Mouse (Mus musculus) midbrain, embryonic 14.5 days (tissue): ENCODE results near the gene Ppp1r12a. TPM values are rescaled to one million over a fixed set of nuclear protein-coding genes. Genes with fewer than 3 reads are reported as not detected.

ENCODE experiments used
- ATAC-seq: fragments of 200-750 bp; cut with Nextera tagmentation; 2 replicates; pipeline ENCODE4 v1.8.0; 2017; ENCODE audit warnings: moderate number of reproducible peaks, moderate library complexity; ENCODE audit not compliant: low FRiP score, low TSS enrichment
- DNase-seq: peaks from one replicate; pipeline ENCODE4 v3.0.0-alpha.2; 2015
- H3K27ac ChIP-seq: fragments of 300-500 bp; sonication (generic); replicated peaks from 2 replicates; pipeline ENCODE4 v1.5.1; 2014; ENCODE audit warnings: mild to moderate bottlenecking, low read depth, low read length, moderate library complexity
- H3K27me3 ChIP-seq: fragments of 300-500 bp; sonication (generic); 2 replicates; pipeline ENCODE4 v1.6.1; 2014; ENCODE audit warnings: low read length, control low read depth, mixed read lengths; ENCODE audit not compliant: control insufficient read depth, insufficient read depth
- H3K36me3 ChIP-seq: fragments of 300-500 bp; sonication (generic); 2 replicates; pipeline ENCODE4 v1.6.1; 2014; ENCODE audit warnings: low read length, control low read depth; ENCODE audit not compliant: control insufficient read depth, insufficient read depth
- H3K4me1 ChIP-seq: fragments of 300-500 bp; sonication (generic); 2 replicates; pipeline ENCODE4 v1.6.1; 2014; ENCODE audit warnings: mild to moderate bottlenecking, antibody characterized with exemption, low read length, control low read depth; ENCODE audit not compliant: control insufficient read depth, insufficient read depth
- H3K4me2 ChIP-seq: fragments of 300-500 bp; sonication (generic); 2 replicates; pipeline ENCODE4 v1.6.1; 2014; ENCODE audit warnings: mild to moderate bottlenecking, low read length, moderate library complexity
- H3K4me3 ChIP-seq: fragments of 300-500 bp; sonication (generic); replicated peaks from 2 replicates; pipeline ENCODE4 v1.5.1; 2014; ENCODE audit warnings: low read depth, low read length
- H3K9ac ChIP-seq: fragments of 300-500 bp; sonication (generic); replicated peaks from 2 replicates; pipeline ENCODE4 v1.6.1; 2014; ENCODE audit warnings: mild to moderate bottlenecking, low read length, moderate library complexity
- H3K9me3 ChIP-seq: fragments of 300-500 bp; sonication (generic); 2 replicates; pipeline ENCODE4 v1.6.1; 2016; ENCODE audit warnings: low read length, control low read depth, mixed read lengths; ENCODE audit not compliant: control insufficient read depth
- WGBS: fragments of 180-500 bp; shearing (Covaris S2); extraction: QIAGEN DNeasy Blood & Tissue Kit; methylation state at CpG from one replicate; pipeline ENCODE4 v1.1.7; 2014; 5-methylcytosine and 5-hydroxymethylcytosine counted together
- polyA plus RNA-seq: library from polyadenylated mRNA; unstranded; fragments of >200 nt; fragmentation: Nextera tagmentation; extraction: Ambion mirVana; gene quantifications from 2 replicates; pipeline ENCODE4 v1.2.1, GENCODE M21; 2014

Ppp1r12a gene
- polyA plus RNA-seq, 1 experiment from 2014 or later: 76.2 TPM

DNA sequence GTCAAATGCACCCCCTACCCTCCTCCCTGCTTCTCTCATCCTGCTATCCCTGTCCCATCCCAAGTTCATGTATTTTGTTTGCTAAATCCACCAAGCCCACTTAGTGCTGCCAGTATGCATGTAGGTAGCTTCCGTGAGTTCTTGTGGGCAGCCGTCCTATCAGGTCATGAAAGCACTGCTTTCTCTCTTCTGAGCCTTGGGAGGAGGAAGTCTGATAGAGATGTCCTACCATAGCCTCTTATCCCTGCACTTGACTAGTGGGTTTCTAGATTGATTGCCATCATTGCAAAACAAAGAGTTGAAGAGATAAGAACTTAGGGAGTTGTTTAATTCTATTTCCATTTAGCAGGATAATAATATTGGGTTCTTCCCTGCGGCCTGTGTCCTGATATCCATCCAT, 9.6 kb downstream of the Ppp1r12a start:
- H3K9ac ChIP-seq: no peak overlapping the region
- H3K4me2 ChIP-seq: no peak overlapping the region
- DNase-seq (no peak), ATAC-seq (no peak)
- no peaks in the 10 kb centered on the region for H3K27me3 ChIP-seq
- H3K36me3 ChIP-seq: no peaks in the 10 kb centered on the region
- H3K4me3 ChIP-seq: no peak overlapping the region
- H3K9me3 ChIP-seq: no peaks in the 10 kb centered on the region
- H3K27ac ChIP-seq: no peak overlapping the region
- H3K4me1 ChIP-seq: 0 out of 2 replicates have a peak, but pooled peaks cover 3% of the 10 kb centered on the region
- WGBS: 86% methylated on average over 3 of the region's 3 CpGs

GRCm38 (mm10) chr10:108172817-108173563, 11.0 kb downstream of the Ppp1r12a start:
- H3K9ac ChIP-seq: no peak overlapping the region
- H3K36me3 ChIP-seq: no peaks in the 10 kb centered on the region
- ATAC-seq (no peak), DNase-seq (no peak)
- H3K27ac ChIP-seq: no peak overlapping the region
- no peaks in the 10 kb centered on the region for H3K9me3 ChIP-seq
- no peaks in the 10 kb centered on the region for H3K27me3 ChIP-seq
- H3K4me1 ChIP-seq: 0 out of 2 replicates have a peak, but pooled peaks cover 3% of the 10 kb centered on the region
- H3K4me3 ChIP-seq: no peak overlapping the region
- no peak overlapping the region for H3K4me2 ChIP-seq
- 79% methylated on average over 6 of the region's 6 CpGs for WGBS

DNA sequence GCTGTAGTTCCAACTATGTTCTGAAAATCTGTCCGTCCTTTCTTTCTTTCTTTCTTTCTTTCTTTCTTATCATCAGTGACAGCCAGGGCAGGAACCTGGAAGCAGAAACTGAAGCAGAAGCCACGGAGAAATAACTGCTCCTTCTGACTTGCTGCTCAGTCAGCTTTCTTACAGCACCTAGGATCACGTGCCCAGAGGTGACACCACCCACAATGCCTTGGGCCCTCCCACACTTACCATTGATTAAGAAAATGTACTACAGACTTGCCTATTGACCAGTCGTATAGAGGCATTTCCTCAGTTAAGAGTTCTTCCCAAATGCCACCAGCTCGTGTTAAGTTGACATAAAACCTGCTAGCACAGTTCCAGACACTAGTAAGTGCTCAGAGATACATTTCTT, 12.1 kb downstream of the Ppp1r12a start:
- Histone ChIP-seq H3K9ac (no peak overlapping the region), H3K36me3 (no peaks in the 10 kb centered on the region), H3K27me3 (no peaks in the 10 kb centered on the region), H3K27ac (no peak overlapping the region), H3K4me2 (no peak overlapping the region), H3K9me3 (no peaks in the 10 kb centered on the region), H3K4me1 (0 out of 2 replicates have a peak, but pooled peaks cover 3% of the 10 kb centered on the region), H3K4me3 (no peak overlapping the region)
- ATAC-seq (no peak), DNase-seq (no peak)
- WGBS: 92% methylated on average over 5 of the region's 5 CpGs

DNA sequence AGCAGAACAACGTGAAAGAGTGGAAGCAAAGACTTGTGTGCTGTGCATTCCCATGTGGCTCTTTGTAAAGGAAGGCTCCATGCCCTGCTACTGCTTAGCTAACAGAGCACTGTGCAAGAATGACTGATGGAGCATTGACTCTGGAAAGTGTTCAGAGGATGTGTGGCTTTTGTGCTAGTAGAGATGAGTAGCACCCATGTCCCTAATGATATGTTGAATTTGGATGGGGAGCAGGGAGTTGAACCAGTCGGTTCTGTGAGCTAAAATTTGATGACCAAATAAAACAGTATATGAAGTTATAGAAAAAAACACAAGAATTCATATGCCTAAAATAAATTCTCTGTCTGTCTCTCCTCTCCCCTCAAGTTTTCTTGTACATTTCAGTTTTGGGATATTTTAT, 13.9 kb downstream of the Ppp1r12a start:
- no peak overlapping the region for H3K4me2 ChIP-seq
- H3K4me1 ChIP-seq: 0 out of 2 replicates have a peak, but pooled peaks cover 3% of the 10 kb centered on the region
- 83% methylated on average over 2 of the region's 2 CpGs for WGBS
- ATAC-seq (no peak), DNase-seq (no peak)
- H3K27ac ChIP-seq: no peak overlapping the region
- H3K9ac ChIP-seq: no peak overlapping the region
- H3K36me3 ChIP-seq: no peaks in the 10 kb centered on the region
- H3K9me3 ChIP-seq: no peaks in the 10 kb centered on the region
- no peak overlapping the region for H3K4me3 ChIP-seq
- no peaks in the 10 kb centered on the region for H3K27me3 ChIP-seq

- Histone ChIP-seq H3K27ac (no peak overlapping the region), H3K27me3 (no peaks in the 10 kb centered on the region), H3K9ac (no peak overlapping the region), H3K4me2 (no peak overlapping the region), H3K4me1 (peaks cover 4% of the 10 kb centered on the region; the same call in 1 of the 2 replicates), H3K36me3 (no peaks in the 10 kb centered on the region), H3K9me3 (no peaks in the 10 kb centered on the region), H3K4me3 (no peak overlapping the region)
- no peak for ATAC-seq
- WGBS: 91% methylated on average over 6 of the region's 6 CpGs
- DNase-seq: no peak
These were observed 16.4 kb downstream of the Ppp1r12a start for GRCm38 (mm10) chr10:108178285-108178848.

- H3K4me1 ChIP-seq: peaks cover 4% of the 10 kb centered on the region; the same call in 1 of the 2 replicates
- H3K36me3 ChIP-seq: no peaks in the 10 kb centered on the region
- H3K27me3 ChIP-seq: no peaks in the 10 kb centered on the region
- no peak overlapping the region for H3K4me2 ChIP-seq
- no peak overlapping the region for H3K9ac ChIP-seq
- no peaks in the 10 kb centered on the region for H3K9me3 ChIP-seq
- ATAC-seq (no peak), DNase-seq (no peak)
- 58% methylated on average over 3 of the region's 3 CpGs for WGBS
- no peak overlapping the region for H3K4me3 ChIP-seq
- H3K27ac ChIP-seq: no peak overlapping the region
These were observed 17.4 kb downstream of the Ppp1r12a start for GRCm38 (mm10) chr10:108179404-108179803.

- WGBS: 90% methylated on average over 2 of the region's 2 CpGs
- DNase-seq: no peak
These were observed 18.3 kb downstream of the Ppp1r12a start for GRCm38 (mm10) chr10:108180313-108180712.

GRCm38 (mm10) chr10:108181893-108182292, 19.9 kb downstream of the Ppp1r12a start:
- H3K9ac ChIP-seq: no peak overlapping the region
- peaks cover 4% of the 10 kb centered on the region; the same call in 1 of the 2 replicates for H3K4me1 ChIP-seq
- H3K36me3 ChIP-seq: no peaks in the 10 kb centered on the region
- H3K4me2 ChIP-seq: no peak overlapping the region
- H3K27me3 ChIP-seq: no peaks in the 10 kb centered on the region
- no peak overlapping the region for H3K27ac ChIP-seq
- no peak overlapping the region for H3K4me3 ChIP-seq
- WGBS: 71% methylated on average over 3 of the region's 3 CpGs
- H3K9me3 ChIP-seq: no peaks in the 10 kb centered on the region
- DNase-seq (peak; percentile 11), ATAC-seq (no peak)

More at GRCm38 (mm10) chr10:108180313-108180712, 18.3 kb downstream of the Ppp1r12a start:
- no peak for ATAC-seq
- Histone ChIP-seq H3K36me3 (no peaks in the 10 kb centered on the region), H3K27me3 (no peaks in the 10 kb centered on the region), H3K27ac (no peak overlapping the region), H3K4me1 (peaks cover 4% of the 10 kb centered on the region; the same call in 1 of the 2 replicates), H3K4me2 (no peak overlapping the region), H3K9me3 (no peaks in the 10 kb centered on the region), H3K9ac (no peak overlapping the region), H3K4me3 (no peak overlapping the region)

- WGBS: 78% methylated on average over 4 of the region's 4 CpGs
- Histone ChIP-seq H3K4me2 (no peak overlapping the region), H3K27me3 (no peaks in the 10 kb centered on the region), H3K9ac (no peak overlapping the region), H3K9me3 (no peaks in the 10 kb centered on the region), H3K36me3 (no peaks in the 10 kb centered on the region), H3K27ac (no peak overlapping the region), H3K4me1 (peaks cover 4% of the 10 kb centered on the region; the same call in 1 of the 2 replicates), H3K4me3 (no peak overlapping the region)
- ATAC-seq (no peak), DNase-seq (no peak)
These were observed 20.4 kb downstream of the Ppp1r12a start for GRCm38 (mm10) chr10:108182386-108182785.
